Mouse (Mus musculus) lung, postnatal 0 days (tissue): ENCODE measurements around the gene Atg13.

Experiments used
- CTCF ChIP-seq: IDR thresholded peaks from 2 replicates; pipeline ENCODE4 v1.5.1; 2016; ENCODE audit warnings: antibody characterized with exemption, mild to moderate bottlenecking
- EP300 ChIP-seq: IDR thresholded peaks from 2 replicates; pipeline ENCODE4 v1.6.1; 2016; ENCODE audit warnings: antibody characterized with exemption, mild to moderate bottlenecking, control low read depth

DNA sequence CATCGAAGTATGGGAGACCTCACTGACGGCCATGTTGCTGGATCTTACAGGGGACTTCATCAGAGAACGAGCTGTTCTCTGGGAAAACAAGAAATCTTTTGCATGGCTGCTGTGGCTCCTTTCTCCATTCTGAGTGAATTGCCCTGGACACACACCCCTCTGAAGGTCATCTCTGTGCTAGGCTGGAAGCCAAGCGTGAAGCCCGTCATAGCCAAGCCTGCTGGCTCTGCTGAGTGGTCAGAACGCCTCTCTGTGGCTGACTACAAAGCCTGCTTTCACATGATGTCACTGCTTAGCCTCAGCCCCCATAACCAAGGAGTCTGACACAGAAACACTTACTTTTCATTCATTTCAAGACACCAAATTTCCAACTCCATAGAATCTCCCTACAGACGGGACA lies 20.9 kb downstream of the Atg13 start:
- TF ChIP-seq CTCF: no peak
- TF ChIP-seq EP300: no peak
